Mouse (Mus musculus) hindbrain, postnatal 0 days (tissue): ENCODE data around the gene Tspan6. TPM values are rescaled to one million over a fixed set of nuclear protein-coding genes. Genes with fewer than 3 reads are reported as not detected.
A peak's percentile ranks its signal among the peaks of the same experiment; 100 is the strongest.

Experiments
- ATAC-seq: fragments of 200-750 bp; cut with Nextera tagmentation; 2 replicates; pipeline ENCODE4 v1.8.0; 2017; ENCODE audit warnings: mild to moderate bottlenecking, moderate TSS enrichment, moderate library complexity
- DNase-seq: peaks from one replicate; pipeline ENCODE4 v3.0.0-alpha.2; 2015; ENCODE audit warnings: low spot score
- H3K27ac ChIP-seq: fragments of 300-500 bp; sonication (generic); 2 replicates; pipeline ENCODE4 v1.5.1; 2014; ENCODE audit warnings: mild to moderate bottlenecking
- H3K27me3 ChIP-seq: fragments of 300-500 bp; sonication (generic); 2 replicates; pipeline ENCODE4 v1.6.1; 2014; ENCODE audit warnings: low read length, mixed read lengths; ENCODE audit not compliant: insufficient read depth
- H3K36me3 ChIP-seq: fragments of 300-500 bp; sonication (generic); 2 replicates; pipeline ENCODE4 v1.6.1; 2014; ENCODE audit warnings: low read length, mixed read lengths; ENCODE audit not compliant: insufficient read depth
- H3K4me1 ChIP-seq: fragments of 300-500 bp; sonication (generic); 2 replicates; pipeline ENCODE4 v1.6.1; 2014; ENCODE audit warnings: antibody characterized with exemption, low read length, mixed read lengths; ENCODE audit not compliant: insufficient read depth
- H3K4me2 ChIP-seq: fragments of 300-500 bp; sonication (generic); 2 replicates; pipeline ENCODE4 v1.6.1; 2014; ENCODE audit warnings: low read depth, mild to moderate bottlenecking, low read length, moderate library complexity, mixed read lengths
- H3K4me3 ChIP-seq: fragments of 300-500 bp; sonication (generic); 2 replicates; pipeline ENCODE4 v1.5.1; 2014; ENCODE audit warnings: low read length
- H3K9ac ChIP-seq: fragments of 300-500 bp; sonication (generic); replicated peaks from 2 replicates; pipeline ENCODE4 v1.6.1; 2014; ENCODE audit warnings: mild to moderate bottlenecking, low read length, moderate library complexity, mixed read lengths
- H3K9me3 ChIP-seq: fragments of 300-500 bp; sonication (generic); 2 replicates; pipeline ENCODE4 v1.6.1; 2016; ENCODE audit warnings: low read length, mixed read lengths
- CTCF ChIP-seq: IDR thresholded peaks from 2 replicates; pipeline ENCODE4 v1.5.1; 2016; ENCODE audit warnings: antibody characterized with exemption, control low read depth, low read depth
- WGBS: fragments of 180-500 bp; shearing (Covaris S2); extraction: QIAGEN DNeasy Blood & Tissue Kit; methylation state at CpG from one replicate; pipeline ENCODE4 v1.1.7; 2014; 5-methylcytosine and 5-hydroxymethylcytosine counted together
- polyA plus RNA-seq: library from polyadenylated mRNA; unstranded; fragments of >200 nt; fragmentation: Nextera tagmentation; extraction: Ambion mirVana; gene quantifications from 2 replicates; pipeline ENCODE4 v1.2.1, GENCODE M21; 2015
- total RNA-seq: library from RNA; depleted of rRNA; stranded (reverse); fragments of >200 nt; gene quantifications from 2 replicates; pipeline ENCODE4 v1.2.3, GENCODE M21; 2014

The Tspan6 gene
- total and polyA plus RNA-seq, 2 experiments from 2014 or later = 149 to 262 TPM

GRCm38 (mm10) chrX:133914219-133914618, 16.0 kb upstream of the Tspan6 start:
- Histone ChIP-seq H3K4me2 (no peak overlapping the region), H3K9me3 (no peaks in the 10 kb centered on the region), H3K4me1 (no peaks in the 10 kb centered on the region), H3K27me3 (no peaks in the 10 kb centered on the region), H3K4me3 (no peak overlapping the region), H3K9ac (no peak overlapping the region), H3K27ac (no peak overlapping the region), H3K36me3 (no peaks in the 10 kb centered on the region)
- DNase-seq (no peak), ATAC-seq (no peak)
- TF ChIP-seq CTCF = no peak
- 71% methylated on average over 7 of the region's 7 CpGs for WGBS

GRCm38 (mm10) chrX:133913006-133913405, 14.8 kb upstream of the Tspan6 start:
- no peak overlapping the region for H3K27ac ChIP-seq
- no peaks in the 10 kb centered on the region for H3K4me1 ChIP-seq
- no peak overlapping the region for H3K4me3 ChIP-seq
- no peak overlapping the region for H3K9ac ChIP-seq
- DNase-seq (no peak), ATAC-seq (no peak)
- WGBS = 79% methylated on average over 3 of the region's 3 CpGs
- H3K4me2 ChIP-seq = no peak overlapping the region
- H3K36me3 ChIP-seq = no peaks in the 10 kb centered on the region
- TF ChIP-seq CTCF = no peak
- no peaks in the 10 kb centered on the region for H3K27me3 ChIP-seq
- no peaks in the 10 kb centered on the region for H3K9me3 ChIP-seq

- Histone ChIP-seq H3K4me1 (no peaks in the 10 kb centered on the region), H3K4me3 (no peak overlapping the region), H3K9ac (no peak overlapping the region), H3K27ac (no peak overlapping the region), H3K4me2 (no peak overlapping the region), H3K27me3 (no peaks in the 10 kb centered on the region), H3K36me3 (no peaks in the 10 kb centered on the region), H3K9me3 (no peaks in the 10 kb centered on the region)
- ATAC-seq = no peak
- 46% methylated on average over 10 of the region's 10 CpGs for WGBS
- DNase-seq = peak; percentile 14
- TF ChIP-seq CTCF = no peak
Observed at GRCm38 (mm10) chrX:133911397-133912103, 13.3 kb upstream of the Tspan6 start.

- Histone ChIP-seq H3K9me3 (no peaks in the 10 kb centered on the region), H3K27ac (no peak within 1 kb of the TSS), H3K27me3 (no peaks in the 10 kb centered on the region), H3K9ac (no peak within 1 kb of the TSS), H3K36me3 (no peaks in the 10 kb centered on the region), H3K4me2 (no peak within 1 kb of the TSS), H3K4me1 (no peaks in the 10 kb centered on the region), H3K4me3 (no peak within 1 kb of the TSS)
- DNase-seq (no peak), ATAC-seq (no peak)
- 49% methylated on average over 3 of the region's 3 CpGs for WGBS
- no peak for TF ChIP-seq CTCF
Observed at GRCm38 (mm10) chrX:133908261-133908660, 10.0 kb upstream of the Tspan6 start, which contains the start of gene Srpx2. Gene Srpx2, plus strand, starts transcription at chrX:133908426.

GRCm38 (mm10) chrX:133888111-133888510, 10.1 kb downstream of the Tspan6 start:
- TF ChIP-seq CTCF = no peak
- Histone ChIP-seq H3K27me3 (no peaks in the 10 kb centered on the region), H3K9me3 (no peaks in the 10 kb centered on the region), H3K27ac (no peak overlapping the region), H3K4me3 (no peak overlapping the region), H3K4me2 (no peak overlapping the region), H3K36me3 (no peaks in the 10 kb centered on the region), H3K9ac (no peak overlapping the region), H3K4me1 (no peaks in the 10 kb centered on the region)
- ATAC-seq (no peak), DNase-seq (no peak)
- WGBS = 79% methylated on average over 5 of the region's 5 CpGs

- Histone ChIP-seq H3K9ac (no peak overlapping the region), H3K27me3 (no peaks in the 10 kb centered on the region), H3K9me3 (no peaks in the 10 kb centered on the region), H3K4me1 (no peaks in the 10 kb centered on the region), H3K4me2 (no peak overlapping the region), H3K4me3 (no peak overlapping the region), H3K36me3 (no peaks in the 10 kb centered on the region), H3K27ac (no peak overlapping the region)
- ATAC-seq = no peak
- no peak for TF ChIP-seq CTCF
- DNase-seq = no peak
- 90% methylated on average over 3 of the region's 3 CpGs for WGBS
Observed at GRCm38 (mm10) chrX:133887308-133887707, 10.9 kb downstream of the Tspan6 start.

GRCm38 (mm10) chrX:133869743-133870142, 28.5 kb downstream of the Tspan6 start:
- no peaks in the 10 kb centered on the region for H3K27me3 ChIP-seq
- ATAC-seq = no peak

More at GRCm38 (mm10) chrX:133869743-133870142, 28.5 kb downstream of the Tspan6 start:
- no peak for DNase-seq
- no peak overlapping the region for H3K27ac ChIP-seq
- no peaks in the 10 kb centered on the region for H3K4me1 ChIP-seq
- H3K4me3 ChIP-seq = no peak overlapping the region
- H3K9ac ChIP-seq = no peak overlapping the region
- no peaks in the 10 kb centered on the region for H3K9me3 ChIP-seq
- 94% methylated on average over 6 of the region's 6 CpGs for WGBS
- TF ChIP-seq CTCF = no peak
- no peak overlapping the region for H3K4me2 ChIP-seq
- H3K36me3 ChIP-seq = no peaks in the 10 kb centered on the region
